Mouse (Mus musculus): ENCODE data around the gene Zfp148. TPM values are rescaled to one million over a fixed set of nuclear protein-coding genes. Genes with fewer than 3 reads are reported as not detected.
"Not testable (repeated sequence)": the region's sequence is repeated elsewhere in the genome, so short reads cannot be mapped to it uniquely, and the experiment has no call there.

Zfp148 gene
- total RNA-seq, 4 experiments from 2014 or later, result 160 to 197 (median 184) TPM

GRCm38 (mm10) chr16:33381614-33382245 is 1.1 kb downstream of the Zfp148 start:
- DNase-seq (ENCODE audit: low spot score in 2 of 2), result no peak

GRCm38 (mm10) chr16:33382341-33382740 is 1.7 kb downstream of the Zfp148 start:
- no peak for DNase-seq (ENCODE audit: low spot score in 2 of 2)

- DNase-seq (ENCODE audit: low spot score in 2 of 2), result no peak
Measured at GRCm38 (mm10) chr16:33383584-33383983, 2.9 kb downstream of the Zfp148 start.

GRCm38 (mm10) chr16:33384057-33384456 is 3.4 kb downstream of the Zfp148 start:
- DNase-seq (ENCODE audit: low spot score in 2 of 2), result not testable (repeated sequence)

- DNase-seq (ENCODE audit: low spot score in 2 of 2), result no peak
Measured at GRCm38 (mm10) chr16:33387013-33387412, 6.4 kb downstream of the Zfp148 start.

- DNase-seq (ENCODE audit: low spot score in 2 of 2), result no peak
Measured at GRCm38 (mm10) chr16:33387420-33387819, 6.8 kb downstream of the Zfp148 start.

- no peak for DNase-seq (ENCODE audit: low spot score in 2 of 2)
Measured at GRCm38 (mm10) chr16:33399913-33400782, 19.5 kb downstream of the Zfp148 start.

GRCm38 (mm10) chr16:33400943-33401342 is 20.3 kb downstream of the Zfp148 start:
- DNase-seq (ENCODE audit: low spot score in 2 of 2), result no peak

- DNase-seq (ENCODE audit: low spot score in 2 of 2), result no peak
Measured at GRCm38 (mm10) chr16:33403258-33403657, 22.6 kb downstream of the Zfp148 start.

GRCm38 (mm10) chr16:33404055-33404454 is 23.4 kb downstream of the Zfp148 start:
- no peak for DNase-seq (ENCODE audit: low spot score in 2 of 2)

- DNase-seq (ENCODE audit: low spot score in 2 of 2), result no peak
Measured at GRCm38 (mm10) chr16:33405487-33405886, 24.9 kb downstream of the Zfp148 start.

GRCm38 (mm10) chr16:33410151-33410550 is 29.5 kb downstream of the Zfp148 start:
- no peak for DNase-seq (ENCODE audit: low spot score in 2 of 2)

- no peak for DNase-seq (ENCODE audit: low spot score in 2 of 2)
Measured at GRCm38 (mm10) chr16:33410605-33411004, 30.0 kb downstream of the Zfp148 start.

- peak in 1 of 2 experiments; percentile 32 for DNase-seq (ENCODE audit: low spot score in 2 of 2)
Measured at GRCm38 (mm10) chr16:33414191-33414590, 33.6 kb downstream of the Zfp148 start.

GRCm38 (mm10) chr16:33415607-33416006 is 35.0 kb downstream of the Zfp148 start:
- DNase-seq (ENCODE audit: low spot score in 2 of 2), result no peak

GRCm38 (mm10) chr16:33428327-33428726 is 47.7 kb downstream of the Zfp148 start:
- DNase-seq (ENCODE audit: low spot score in 2 of 2), result no peak

GRCm38 (mm10) chr16:33431660-33432059 is 51.0 kb downstream of the Zfp148 start:
- no peak for DNase-seq (ENCODE audit: low spot score in 2 of 2)

GRCm38 (mm10) chr16:33441065-33441464 is 60.4 kb downstream of the Zfp148 start:
- DNase-seq (ENCODE audit: low spot score in 2 of 2), result no peak

GRCm38 (mm10) chr16:33446830-33447229 is 66.2 kb downstream of the Zfp148 start:
- DNase-seq (ENCODE audit: low spot score in 2 of 2), result no peak

- no peak for DNase-seq (ENCODE audit: low spot score in 2 of 2)
Measured at GRCm38 (mm10) chr16:33453826-33454225, 73.2 kb downstream of the Zfp148 start.

- DNase-seq (ENCODE audit: low spot score in 2 of 2), result no peak
Measured at GRCm38 (mm10) chr16:33454306-33454705, 73.7 kb downstream of the Zfp148 start.

GRCm38 (mm10) chr16:33455263-33455910 is 74.8 kb downstream of the Zfp148 start:
- no peak for DNase-seq (ENCODE audit: low spot score in 2 of 2)
